Mouse (Mus musculus) stomach, embryonic 16.5 days (tissue): Measurements from ENCODE around the gene Gm17949. TPM values are rescaled to one million over a fixed set of nuclear protein-coding genes. Genes with fewer than 3 reads are reported as not detected.

Experiments
- ATAC-seq: fragments of 200-750 bp; cut with Nextera tagmentation; 2 replicates; pipeline ENCODE4 v1.8.0; 2017; ENCODE audit warnings: moderate number of reproducible peaks, moderate TSS enrichment; ENCODE audit not compliant: insufficient read depth, low FRiP score
- H3K27ac ChIP-seq: fragments of 300-500 bp; sonication (generic); 2 replicates; pipeline ENCODE4 v1.5.1; 2014; ENCODE audit warnings: low read length
- H3K27me3 ChIP-seq: fragments of 300-500 bp; sonication (generic); 2 replicates; pipeline ENCODE4 v1.6.1; 2014; ENCODE audit warnings: low read length, control low read depth, mixed read lengths; ENCODE audit not compliant: control insufficient read depth, insufficient read depth
- H3K36me3 ChIP-seq: fragments of 300-500 bp; sonication (generic); 2 replicates; pipeline ENCODE4 v1.6.1; 2014; ENCODE audit warnings: low read length; ENCODE audit not compliant: control insufficient read depth, insufficient read depth
- H3K4me1 ChIP-seq: fragments of 300-500 bp; sonication (generic); 2 replicates; pipeline ENCODE4 v1.6.1; 2014; ENCODE audit warnings: low read length, control low read depth, mixed read lengths; ENCODE audit not compliant: control insufficient read depth, insufficient read depth
- H3K4me2 ChIP-seq: fragments of 300-500 bp; sonication (generic); 2 replicates; pipeline ENCODE4 v1.6.1; 2014; ENCODE audit warnings: low read depth, low read length, mixed read lengths
- H3K4me3 ChIP-seq: fragments of 300-500 bp; sonication (generic); replicated peaks from 2 replicates; pipeline ENCODE4 v1.5.1; 2014; ENCODE audit warnings: mild to moderate bottlenecking, low read length
- H3K9ac ChIP-seq: fragments of 300-500 bp; sonication (generic); 2 replicates; pipeline ENCODE4 v1.6.1; 2014; ENCODE audit warnings: low read length
- H3K9me3 ChIP-seq: fragments of 300-500 bp; sonication (generic); replicated peaks from 2 replicates; pipeline ENCODE4 v1.6.1; 2016; ENCODE audit warnings: low read length, control low read depth; ENCODE audit not compliant: control insufficient read depth
- WGBS: fragments of 180-500 bp; shearing (Covaris S2); extraction: QIAGEN DNeasy Blood & Tissue Kit; methylation state at CpG from one replicate; pipeline ENCODE4 v1.1.7; 2014; 5-methylcytosine and 5-hydroxymethylcytosine counted together
- polyA plus RNA-seq: library from polyadenylated mRNA; unstranded; fragments of >200 nt; fragmentation: Nextera tagmentation; extraction: Ambion mirVana; gene quantifications from 2 replicates; pipeline ENCODE4 v1.2.1, GENCODE M21; 2015

Gene Gm17949
- polyA plus RNA-seq, 1 experiment from 2014 or later = 0.67 TPM

- H3K4me2 ChIP-seq = no peak overlapping the region
- WGBS = 78% methylated on average over 3 of the region's 3 CpGs
- H3K27ac ChIP-seq = no peak overlapping the region
- no peak for ATAC-seq
- no peaks in the 10 kb centered on the region for H3K27me3 ChIP-seq
- H3K9ac ChIP-seq = no peak overlapping the region
- no peak overlapping the region for H3K4me3 ChIP-seq
- no peaks in the 10 kb centered on the region for H3K9me3 ChIP-seq
- H3K4me1 ChIP-seq = no peaks in the 10 kb centered on the region
- no peaks in the 10 kb centered on the region for H3K36me3 ChIP-seq
Measured at GRCm38 (mm10) chr17:56975391-56975790, 35.9 kb upstream of the Gm17949 start.

DNA sequence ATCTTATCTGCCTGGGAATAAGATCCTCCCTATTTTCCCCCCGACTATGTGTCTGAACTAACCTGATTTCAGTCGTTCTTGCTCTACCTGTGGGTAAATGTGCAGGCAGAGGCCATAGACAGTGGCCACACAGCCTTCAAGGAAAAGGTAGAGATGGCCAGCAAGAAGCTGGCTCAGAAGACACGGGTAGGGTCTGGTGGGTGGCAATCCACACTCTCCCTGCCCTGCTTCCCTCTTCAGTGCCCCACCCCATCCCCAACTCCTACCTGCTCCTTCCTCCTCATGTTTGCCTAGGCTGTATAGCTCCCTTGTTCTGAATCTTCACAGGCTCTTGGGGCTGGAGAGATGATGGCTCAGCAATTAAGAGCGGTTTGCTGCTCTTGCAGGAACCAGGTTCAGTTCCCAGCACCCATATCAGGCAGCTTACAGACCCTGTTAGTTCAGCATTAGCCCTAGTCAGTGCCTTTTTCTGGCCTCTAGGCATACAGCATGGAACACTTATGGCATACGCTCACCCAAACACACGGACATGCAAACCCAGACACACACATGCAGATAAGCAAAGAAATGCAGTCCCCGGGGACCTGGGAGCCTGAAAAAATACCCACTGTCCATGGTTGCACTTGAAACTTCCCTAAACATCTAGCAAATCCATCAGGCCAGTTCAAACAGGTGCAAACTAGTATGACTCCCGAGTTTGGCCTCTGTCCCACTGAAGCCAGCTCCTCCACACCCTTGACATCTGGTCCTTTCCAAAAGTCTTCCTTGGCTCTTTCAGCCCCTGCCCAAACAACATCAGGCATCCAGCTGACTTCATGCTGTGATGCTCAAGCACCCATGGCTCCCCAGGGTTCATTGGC lies 34.5 kb upstream of the Gm17949 start:
- 66% methylated on average over 8 of the region's 8 CpGs for WGBS
- no peaks in the 10 kb centered on the region for H3K27me3 ChIP-seq
- H3K9ac ChIP-seq = no peak overlapping the region
- H3K9me3 ChIP-seq = no peaks in the 10 kb centered on the region
- H3K4me3 ChIP-seq = no peak overlapping the region
- ATAC-seq = no peak
- H3K4me2 ChIP-seq = no peak overlapping the region
- no peaks in the 10 kb centered on the region for H3K4me1 ChIP-seq
- H3K36me3 ChIP-seq = no peaks in the 10 kb centered on the region
- no peak overlapping the region for H3K27ac ChIP-seq

DNA sequence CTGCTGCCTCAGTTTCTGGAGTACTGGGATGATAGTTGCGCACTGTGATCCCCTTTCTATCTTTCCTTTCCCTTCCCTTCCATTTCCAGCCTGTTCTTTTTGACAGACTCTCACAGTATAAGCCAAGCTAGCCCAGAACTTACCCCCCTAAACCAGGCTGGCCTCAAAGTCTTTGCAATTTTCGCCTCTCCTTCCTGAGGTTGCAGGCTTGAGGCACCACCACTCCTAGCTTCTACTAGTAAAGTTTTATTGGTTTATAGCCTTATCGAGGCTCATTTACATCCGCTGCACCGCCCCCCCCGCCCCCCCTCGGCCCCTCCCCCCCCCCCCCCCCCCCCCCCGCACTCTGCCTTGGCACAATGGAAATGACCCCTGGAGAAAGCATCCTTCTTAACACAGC lies 31.7 kb upstream of the Gm17949 start:
- ATAC-seq = no peak
- Histone ChIP-seq H3K27ac (no peak overlapping the region), H3K9ac (no peak overlapping the region), H3K36me3 (no peaks in the 10 kb centered on the region), H3K27me3 (no peaks in the 10 kb centered on the region), H3K9me3 (no peaks in the 10 kb centered on the region), H3K4me2 (no peak overlapping the region), H3K4me3 (no peak overlapping the region), H3K4me1 (no peaks in the 10 kb centered on the region)
- 31% methylated on average over 7 of the region's 8 CpGs for WGBS

DNA sequence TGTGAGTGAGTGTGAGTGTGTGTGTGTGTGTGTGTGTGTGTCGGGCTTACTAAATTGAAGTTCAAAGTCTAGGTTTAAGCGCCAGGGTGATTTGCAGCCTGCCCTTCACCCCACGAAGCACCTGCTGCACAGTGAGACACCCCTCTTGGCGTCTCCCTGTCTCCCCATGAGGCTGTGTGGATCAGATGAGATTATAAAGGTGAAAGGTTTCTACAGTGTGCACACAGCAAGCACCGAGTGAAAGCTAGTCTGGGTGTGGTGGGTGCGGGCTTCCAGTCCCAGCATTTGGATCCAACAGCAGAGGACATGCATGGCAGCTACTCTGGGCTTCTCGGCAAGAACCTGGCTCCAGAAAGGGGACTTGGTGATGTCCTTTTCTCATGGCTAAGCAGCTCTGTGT lies 30.2 kb upstream of the Gm17949 start:
- Histone ChIP-seq H3K27ac (no peak overlapping the region), H3K9me3 (no peaks in the 10 kb centered on the region), H3K4me3 (no peak overlapping the region), H3K4me2 (no peak overlapping the region), H3K36me3 (no peaks in the 10 kb centered on the region), H3K9ac (no peak overlapping the region), H3K27me3 (no peaks in the 10 kb centered on the region), H3K4me1 (no peaks in the 10 kb centered on the region)
- WGBS = 49% methylated on average over 7 of the region's 7 CpGs
- ATAC-seq = peak; percentile 52; the same call in 1 of the 2 replicates

DNA sequence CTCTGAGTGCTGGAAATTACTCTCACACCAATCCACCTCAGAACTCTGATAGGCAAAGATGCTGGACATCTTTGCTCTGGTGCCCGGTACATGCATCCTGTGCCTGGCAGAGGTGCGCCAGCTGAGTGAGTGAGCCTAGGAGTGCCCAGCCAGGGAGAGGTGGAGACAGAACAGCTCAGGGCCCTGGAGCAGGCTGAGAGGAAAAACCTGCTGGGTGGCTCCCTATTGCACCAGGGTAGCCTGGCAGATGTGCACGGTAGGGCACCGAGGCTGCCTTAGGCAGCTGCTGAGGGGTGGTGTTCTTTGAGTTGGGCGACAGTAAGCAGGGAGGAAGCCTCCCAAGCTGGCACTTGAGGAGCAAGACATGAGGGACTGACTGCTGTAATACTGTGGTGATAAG lies 29.3 kb upstream of the Gm17949 start, which contains the start of gene Acer1:
Gene Acer1 (minus strand): TSS at position 114 of the 400 bp plus-strand sequence.
- H3K4me2 ChIP-seq = no peak within 1 kb of the TSS
- H3K4me3 ChIP-seq = no peak within 1 kb of the TSS

GRCm38 (mm10) chr17:56984886-56985285 lies 26.4 kb upstream of the Gm17949 start:
- Histone ChIP-seq H3K36me3 (no peaks in the 10 kb centered on the region), H3K4me2 (no peak overlapping the region)
- 77% methylated on average over 9 of the region's 9 CpGs for WGBS

More for the DNA sequence above, 29.3 kb upstream of the Gm17949 start, which contains the start of gene Acer1:
- 73% methylated on average over 5 of the region's 5 CpGs for WGBS
- peak; percentile 25; the same call in 1 of the 2 replicates for ATAC-seq
- no peak within 1 kb of the TSS for H3K9ac ChIP-seq
- no peaks in the 10 kb centered on the region for H3K27me3 ChIP-seq
- H3K4me1 ChIP-seq = no peaks in the 10 kb centered on the region
- no peaks in the 10 kb centered on the region for H3K36me3 ChIP-seq
- H3K9me3 ChIP-seq = no peaks in the 10 kb centered on the region
- no peak within 1 kb of the TSS for H3K27ac ChIP-seq

GRCm38 (mm10) chr17:56985656-56986055 lies 25.6 kb upstream of the Gm17949 start:
- H3K4me3 ChIP-seq = no peak overlapping the region
- H3K27ac ChIP-seq = no peak overlapping the region
- H3K4me1 ChIP-seq = peaks cover under 1% of the 10 kb centered on the region; the same call in 1 of the 2 replicates
- no peaks in the 10 kb centered on the region for H3K27me3 ChIP-seq
- H3K9me3 ChIP-seq = no peaks in the 10 kb centered on the region
- H3K9ac ChIP-seq = no peak overlapping the region
- no peak overlapping the region for H3K4me2 ChIP-seq
- ATAC-seq = no peak
- WGBS = 77% methylated on average over 3 of the region's 3 CpGs
- no peaks in the 10 kb centered on the region for H3K36me3 ChIP-seq

More at GRCm38 (mm10) chr17:56984886-56985285, 26.4 kb upstream of the Gm17949 start:
- Histone ChIP-seq H3K9me3 (no peaks in the 10 kb centered on the region), H3K27ac (no peak overlapping the region), H3K4me3 (no peak overlapping the region), H3K4me1 (no peaks in the 10 kb centered on the region), H3K27me3 (no peaks in the 10 kb centered on the region), H3K9ac (no peak overlapping the region)
- ATAC-seq = no peak

DNA sequence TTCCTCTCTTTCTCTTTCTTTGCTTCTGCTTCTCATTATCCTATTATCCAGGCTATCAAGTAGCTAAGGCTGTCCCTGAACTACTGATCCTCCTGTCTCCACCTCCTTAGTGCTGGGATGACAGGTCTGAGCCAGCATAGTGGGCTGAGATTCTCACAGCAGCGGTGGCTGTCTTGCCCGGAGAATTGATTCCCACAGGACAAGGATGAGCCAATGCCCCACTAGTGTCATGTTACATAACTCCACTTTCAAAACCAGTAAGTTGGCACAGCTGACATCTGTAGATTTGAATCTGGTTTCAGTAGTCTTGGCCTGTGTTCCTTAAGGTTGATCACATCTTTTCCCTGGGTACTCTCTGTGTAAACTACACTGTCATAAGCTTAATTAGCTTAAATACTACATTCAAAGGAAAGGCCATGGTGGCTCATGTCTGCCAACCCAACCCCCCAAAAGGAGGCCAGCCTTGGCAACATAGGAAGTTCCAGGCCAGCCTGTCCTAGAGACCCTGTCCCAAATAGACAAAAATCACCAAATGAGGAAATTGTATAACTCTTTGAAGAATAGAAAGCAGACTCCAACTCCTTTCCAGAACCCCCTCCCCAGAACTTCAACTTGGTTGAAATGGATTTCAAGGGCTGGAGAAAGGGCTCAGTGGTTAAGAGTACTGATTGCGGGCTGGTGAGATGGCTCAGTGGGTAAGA lies 25.0 kb upstream of the Gm17949 start:
- no peak overlapping the region for H3K9ac ChIP-seq

DNA sequence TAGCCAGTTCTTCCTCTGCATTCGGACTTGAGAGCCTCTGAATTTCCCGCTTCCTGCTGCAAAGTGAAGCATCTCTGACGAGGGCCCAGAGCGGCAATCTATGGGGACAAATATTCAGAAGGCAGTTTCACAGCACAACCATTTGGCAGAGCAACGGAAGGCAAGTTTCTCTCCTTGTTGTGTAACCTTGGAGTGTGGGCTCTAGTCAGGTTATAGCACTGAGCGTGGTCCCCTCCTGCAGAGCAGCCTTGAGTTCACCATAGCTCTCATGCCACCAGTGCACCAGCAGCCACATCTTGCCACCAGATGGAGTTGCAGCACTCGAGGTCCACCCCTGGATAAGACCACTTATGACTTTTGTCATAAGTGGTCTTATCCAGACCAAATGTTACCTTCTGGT lies 22.8 kb upstream of the Gm17949 start:
- Histone ChIP-seq H3K9me3 (no peaks in the 10 kb centered on the region), H3K27ac (no peak overlapping the region), H3K36me3 (0 out of 2 replicates have a peak, but pooled peaks cover 2% of the 10 kb centered on the region), H3K27me3 (no peaks in the 10 kb centered on the region), H3K4me1 (peaks cover 7% of the 10 kb centered on the region), H3K4me3 (no peak overlapping the region), H3K9ac (no peak overlapping the region), H3K4me2 (no peak overlapping the region)
- 78% methylated on average over 7 of the region's 7 CpGs for WGBS
- no peak for ATAC-seq

More for the DNA sequence above, 25.0 kb upstream of the Gm17949 start:
- Histone ChIP-seq H3K27me3 (no peaks in the 10 kb centered on the region), H3K36me3 (no peaks in the 10 kb centered on the region), H3K4me2 (no peak overlapping the region), H3K4me1 (peaks cover 6% of the 10 kb centered on the region), H3K4me3 (no peak overlapping the region), H3K9me3 (no peaks in the 10 kb centered on the region), H3K27ac (no peak overlapping the region)
- no peak for ATAC-seq
- WGBS = 76% methylated on average over 3 of the region's 3 CpGs
